Mouse (Mus musculus) lung, postnatal 0 days (tissue): ENCODE data around the gene Auh. TPM values are rescaled to one million over a fixed set of nuclear protein-coding genes. Genes with fewer than 3 reads are reported as not detected.

ENCODE experiments used
- ATAC-seq: fragments of 200-750 bp; cut with Nextera tagmentation; 2 replicates; pipeline ENCODE4 v1.8.0; 2017; ENCODE audit warnings: moderate library complexity
- DNase-seq: peaks from one replicate; pipeline ENCODE4 v3.0.0-alpha.2; 2016; ENCODE audit warnings: low spot score
- H3K27ac ChIP-seq: fragments of 300-500 bp; sonication (generic); 2 replicates; pipeline ENCODE4 v1.5.1; 2014; ENCODE audit warnings: antibody characterized with exemption, mild to moderate bottlenecking, low read length, mixed read lengths
- H3K27me3 ChIP-seq: fragments of 300-500 bp; sonication (generic); replicated peaks from 2 replicates; pipeline ENCODE4 v1.6.1; 2014; ENCODE audit warnings: low read length, mixed read lengths; ENCODE audit not compliant: insufficient read depth
- H3K36me3 ChIP-seq: fragments of 300-500 bp; sonication (generic); 2 replicates; pipeline ENCODE4 v1.6.1; 2014; ENCODE audit warnings: low read length, mixed read lengths; ENCODE audit not compliant: insufficient read depth
- H3K4me1 ChIP-seq: fragments of 300-500 bp; sonication (generic); 2 replicates; pipeline ENCODE4 v1.6.1; 2014; ENCODE audit warnings: antibody characterized with exemption, low read depth, low read length, mixed read lengths; ENCODE audit not compliant: insufficient read depth
- H3K4me2 ChIP-seq: fragments of 300-500 bp; sonication (generic); replicated peaks from 2 replicates; pipeline ENCODE4 v1.6.1; 2014; ENCODE audit warnings: low read depth, mild to moderate bottlenecking, low read length, moderate library complexity, mixed read lengths
- H3K4me3 ChIP-seq: fragments of 300-500 bp; sonication (generic); 2 replicates; pipeline ENCODE4 v1.5.1; 2014; ENCODE audit warnings: low read depth, low read length
- H3K9ac ChIP-seq: fragments of 300-500 bp; sonication (generic); replicated peaks from 2 replicates; pipeline ENCODE4 v1.6.1; 2014; ENCODE audit warnings: low read depth, mild to moderate bottlenecking
- H3K9me3 ChIP-seq: fragments of 300-500 bp; sonication (generic); 2 replicates; pipeline ENCODE4 v1.6.1; 2016; ENCODE audit warnings: low read length, mixed read lengths
- CTCF ChIP-seq: IDR thresholded peaks from 2 replicates; pipeline ENCODE4 v1.5.1; 2016; ENCODE audit warnings: antibody characterized with exemption, mild to moderate bottlenecking
- EP300 ChIP-seq: IDR thresholded peaks from 2 replicates; pipeline ENCODE4 v1.6.1; 2016; ENCODE audit warnings: antibody characterized with exemption, mild to moderate bottlenecking, control low read depth
- WGBS: fragments of 180-500 bp; shearing (Covaris S2); extraction: QIAGEN DNeasy Blood & Tissue Kit; methylation state at CpG from one replicate; pipeline ENCODE4 v1.1.7; 2014; 5-methylcytosine and 5-hydroxymethylcytosine counted together
- polyA plus RNA-seq: library from polyadenylated mRNA; unstranded; fragments of >200 nt; fragmentation: Nextera tagmentation; extraction: Ambion mirVana; gene quantifications from 2 replicates; pipeline ENCODE4 v1.2.1, GENCODE M21; 2015

The Auh gene
- polyA plus RNA-seq, 1 experiment from 2014 or later: 43.3 TPM

- ATAC-seq (no peak), DNase-seq (no peak)
- Histone ChIP-seq H3K36me3 (no peaks in the 10 kb centered on the region), H3K27me3 (no peaks in the 10 kb centered on the region), H3K9ac (no peak overlapping the region), H3K4me3 (no peak overlapping the region), H3K27ac (no peak overlapping the region), H3K4me2 (no peak overlapping the region), H3K4me1 (no peaks in the 10 kb centered on the region), H3K9me3 (no peaks in the 10 kb centered on the region)
- TF ChIP-seq CTCF: no peak
- TF ChIP-seq EP300: no peak
- 70% methylated on average over 7 of the region's 7 CpGs for WGBS
Observed at GRCm38 (mm10) chr13:52940956-52941355, 11.5 kb upstream of the Auh start.

GRCm38 (mm10) chr13:52930582-52930981, 1.1 kb upstream of the Auh start:
- Histone ChIP-seq H3K4me3 (no peak overlapping the region), H3K36me3 (no peaks in the 10 kb centered on the region), H3K27ac (no peak overlapping the region), H3K27me3 (no peaks in the 10 kb centered on the region), H3K9me3 (no peaks in the 10 kb centered on the region), H3K4me2 (no peak overlapping the region), H3K9ac (no peak overlapping the region), H3K4me1 (peaks cover 5% of the 10 kb centered on the region; the same call in 1 of the 2 replicates)
- DNase-seq (no peak), ATAC-seq (no peak)
- TF ChIP-seq EP300: no peak
- no peak for TF ChIP-seq CTCF
- WGBS: 39% methylated on average over 10 of the region's 10 CpGs

GRCm38 (mm10) chr13:52928392-52928791, 1.1 kb downstream of the Auh start:
- H3K4me3 ChIP-seq: peak overlapping the region; percentile 83; the same call in 1 of the 2 replicates
- no peak overlapping the region for H3K27ac ChIP-seq
- peak overlapping the region; percentile 67 for H3K4me2 ChIP-seq
- peaks cover 5% of the 10 kb centered on the region; the same call in 1 of the 2 replicates for H3K4me1 ChIP-seq
- 59% methylated on average over 9 of the region's 9 CpGs for WGBS
- no peak for DNase-seq
- ATAC-seq: no peak
- H3K9ac ChIP-seq: peak overlapping the region; percentile 61; the same call in 1 of the 2 replicates
- no peaks in the 10 kb centered on the region for H3K9me3 ChIP-seq
- no peaks in the 10 kb centered on the region for H3K27me3 ChIP-seq
- TF ChIP-seq EP300 (no peak), CTCF (no peak)
- H3K36me3 ChIP-seq: no peaks in the 10 kb centered on the region

- Histone ChIP-seq H3K27me3 (no peaks in the 10 kb centered on the region), H3K9ac (no peak overlapping the region), H3K36me3 (no peaks in the 10 kb centered on the region), H3K9me3 (no peaks in the 10 kb centered on the region), H3K4me1 (peaks cover 5% of the 10 kb centered on the region; the same call in 1 of the 2 replicates), H3K4me2 (no peak overlapping the region), H3K27ac (no peak overlapping the region), H3K4me3 (no peak overlapping the region)
- no peak for TF ChIP-seq CTCF
- TF ChIP-seq EP300: no peak
- 79% methylated on average over 5 of the region's 5 CpGs for WGBS
- DNase-seq (no peak), ATAC-seq (no peak)
Observed at GRCm38 (mm10) chr13:52924457-52924856, 5.0 kb downstream of the Auh start.

GRCm38 (mm10) chr13:52921966-52922365, 7.5 kb downstream of the Auh start:
- no peak overlapping the region for H3K27ac ChIP-seq
- no peaks in the 10 kb centered on the region for H3K9me3 ChIP-seq
- ATAC-seq (no peak), DNase-seq (no peak)
- H3K27me3 ChIP-seq: no peaks in the 10 kb centered on the region
- H3K9ac ChIP-seq: no peak overlapping the region
- no peak for TF ChIP-seq EP300
- no peak for TF ChIP-seq CTCF
- 53% methylated on average over 8 of the region's 8 CpGs for WGBS
- no peak overlapping the region for H3K4me2 ChIP-seq
- no peak overlapping the region for H3K4me3 ChIP-seq
- no peaks in the 10 kb centered on the region for H3K4me1 ChIP-seq
- peaks cover 4% of the 10 kb centered on the region; the same call in 1 of the 2 replicates for H3K36me3 ChIP-seq

- H3K27ac ChIP-seq: no peak overlapping the region
- H3K4me2 ChIP-seq: no peak overlapping the region
- WGBS: 65% methylated on average over 7 of the region's 7 CpGs
Observed at GRCm38 (mm10) chr13:52921065-52921825, 8.2 kb downstream of the Auh start.

More at GRCm38 (mm10) chr13:52921065-52921825, 8.2 kb downstream of the Auh start:
- ATAC-seq: no peak
- no peaks in the 10 kb centered on the region for H3K4me1 ChIP-seq
- no peaks in the 10 kb centered on the region for H3K9me3 ChIP-seq
- no peaks in the 10 kb centered on the region for H3K27me3 ChIP-seq
- no peak for DNase-seq
- no peak for TF ChIP-seq CTCF
- TF ChIP-seq EP300: no peak
- H3K9ac ChIP-seq: no peak overlapping the region
- peaks cover 4% of the 10 kb centered on the region; the same call in 1 of the 2 replicates for H3K36me3 ChIP-seq
- H3K4me3 ChIP-seq: no peak overlapping the region
